Mouse (Mus musculus) erythroblast, embryonic 14.5 days (primary cell): Measurements from ENCODE around the gene Fgfr2. TPM values are rescaled to one million over a fixed set of nuclear protein-coding genes. Genes with fewer than 3 reads are reported as not detected.

Source experiments
- H3K27me3 ChIP-seq: 2 replicates; pipeline ENCODE4 v1.6.1; 2012; ENCODE audit warnings: inconsistent platforms; ENCODE audit not compliant: control insufficient read depth
- H3K36me3 ChIP-seq: 2 replicates; pipeline ENCODE4 v1.6.1; 2012; ENCODE audit warnings: mild to moderate bottlenecking, inconsistent platforms; ENCODE audit not compliant: control insufficient read depth
- H3K4me1 ChIP-seq: 2 replicates; pipeline ENCODE4 v1.6.1; 2012; ENCODE audit warnings: inconsistent platforms; ENCODE audit not compliant: control insufficient read depth
- H3K4me3 ChIP-seq: replicated peaks from 2 replicates; pipeline ENCODE3; 2012; ENCODE audit warnings: moderate library complexity, mild to moderate bottlenecking, inconsistent platforms
- H3K9me3 ChIP-seq: 2 replicates; pipeline ENCODE4 v1.6.1; 2012; ENCODE audit warnings: low read length, inconsistent platforms, mixed read lengths; ENCODE audit not compliant: control insufficient read depth
- GATA1 ChIP-seq: IDR thresholded peaks from 2 replicates; pipeline ENCODE4 v1.6.1; 2012; ENCODE audit warnings: low read length, inconsistent platforms, mixed read lengths
- TAL1 ChIP-seq: IDR thresholded peaks from 3 replicates; pipeline ENCODE4 v1.6.1; 2012; ENCODE audit warnings: low read length, inconsistent platforms, mixed read lengths
- polyA plus RNA-seq: library from polyadenylated mRNA; stranded (reverse); fragments of >175 nt; gene quantifications from 2 replicates; pipeline ENCODE4 v1.2.3, GENCODE M21; 2012

Gene Fgfr2
- polyA plus RNA-seq, 1 experiment: not detected

DNA sequence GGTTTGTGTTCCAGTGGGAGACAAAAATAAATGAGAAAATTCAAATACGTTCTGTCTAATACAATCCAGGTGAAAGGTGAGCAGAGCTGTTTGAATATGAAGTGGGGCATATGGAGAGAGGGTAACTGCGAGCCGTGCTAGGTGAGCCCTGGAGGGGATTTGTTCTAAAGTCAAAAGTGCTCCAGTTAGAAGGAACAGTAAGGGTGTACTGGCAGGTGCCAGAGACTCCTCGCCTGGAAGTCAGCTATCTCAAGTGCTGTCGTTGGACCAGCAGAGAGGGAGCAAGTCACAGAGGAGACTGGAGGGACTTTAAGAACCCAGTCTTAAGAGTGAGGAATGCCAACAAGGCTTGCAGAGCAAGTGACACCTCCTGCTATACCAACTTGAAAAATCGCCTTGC is 1240.3 kb downstream of the Fgfr2 start:
- no peak for TF ChIP-seq TAL1
- no peak for TF ChIP-seq GATA1
- no peaks in the 10 kb centered on the region for H3K4me1 ChIP-seq
- H3K4me3 ChIP-seq: no peak overlapping the region
- H3K36me3 ChIP-seq: no peaks in the 10 kb centered on the region
- H3K27me3 ChIP-seq: no peaks in the 10 kb centered on the region
- H3K9me3 ChIP-seq: no peaks in the 10 kb centered on the region

GRCm38 (mm10) chr7:131881876-131882615 is 1241.1 kb downstream of the Fgfr2 start:
- H3K9me3 ChIP-seq: no peaks in the 10 kb centered on the region
- no peak for TF ChIP-seq GATA1
- no peak for TF ChIP-seq TAL1
- no peak overlapping the region for H3K4me3 ChIP-seq
- H3K27me3 ChIP-seq: no peaks in the 10 kb centered on the region
- no peaks in the 10 kb centered on the region for H3K36me3 ChIP-seq
- H3K4me1 ChIP-seq: no peaks in the 10 kb centered on the region

DNA sequence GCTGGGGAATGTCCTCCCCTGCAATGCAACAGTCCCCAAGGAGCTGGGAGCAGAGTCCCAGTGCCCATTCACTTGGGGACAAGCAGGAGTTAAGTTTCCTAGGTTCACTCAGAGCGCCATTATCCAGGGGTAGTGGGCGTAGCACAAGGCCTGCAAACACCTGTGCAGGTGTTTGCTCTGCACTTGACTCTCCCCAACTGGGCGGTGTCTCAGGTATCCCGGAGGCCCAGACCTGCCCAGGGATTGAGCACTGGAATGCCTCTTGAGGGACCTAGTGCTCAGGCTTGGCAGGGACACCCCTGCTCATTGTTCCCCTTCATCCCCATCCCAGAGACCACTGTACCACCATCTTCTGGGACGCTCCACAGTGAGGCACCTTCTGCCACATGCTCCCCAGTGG is 1243.0 kb downstream of the Fgfr2 start:
- no peaks in the 10 kb centered on the region for H3K9me3 ChIP-seq

DNA sequence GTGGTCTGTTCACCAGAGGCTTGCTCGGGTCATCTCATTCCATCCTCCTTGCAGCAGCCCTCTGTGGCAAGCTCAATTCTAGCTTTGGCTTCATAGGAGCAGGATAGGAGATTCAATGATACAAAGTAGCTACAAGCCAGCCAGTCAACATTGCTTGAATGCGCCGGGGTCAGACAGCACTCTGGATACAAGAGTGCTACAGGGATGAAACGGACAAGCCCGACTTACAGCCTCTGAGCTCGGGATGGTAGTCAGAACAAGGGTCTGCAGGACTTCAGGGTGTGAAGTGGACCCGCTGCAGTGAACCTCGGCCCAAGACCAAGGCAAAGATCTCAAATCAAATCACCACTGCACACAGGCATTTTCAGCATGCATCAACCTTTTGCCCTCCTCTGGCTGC is 1244.3 kb downstream of the Fgfr2 start:
- no peak for TF ChIP-seq TAL1
- TF ChIP-seq GATA1: no peak
- Histone ChIP-seq H3K27me3 (no peaks in the 10 kb centered on the region), H3K4me1 (no peaks in the 10 kb centered on the region), H3K36me3 (no peaks in the 10 kb centered on the region), H3K4me3 (no peak overlapping the region), H3K9me3 (no peaks in the 10 kb centered on the region)

More for the DNA sequence above, 1243.0 kb downstream of the Fgfr2 start:
- TF ChIP-seq TAL1: no peak
- TF ChIP-seq GATA1: no peak
- no peaks in the 10 kb centered on the region for H3K36me3 ChIP-seq
- H3K27me3 ChIP-seq: no peaks in the 10 kb centered on the region
- no peaks in the 10 kb centered on the region for H3K4me1 ChIP-seq
- H3K4me3 ChIP-seq: no peak overlapping the region

DNA sequence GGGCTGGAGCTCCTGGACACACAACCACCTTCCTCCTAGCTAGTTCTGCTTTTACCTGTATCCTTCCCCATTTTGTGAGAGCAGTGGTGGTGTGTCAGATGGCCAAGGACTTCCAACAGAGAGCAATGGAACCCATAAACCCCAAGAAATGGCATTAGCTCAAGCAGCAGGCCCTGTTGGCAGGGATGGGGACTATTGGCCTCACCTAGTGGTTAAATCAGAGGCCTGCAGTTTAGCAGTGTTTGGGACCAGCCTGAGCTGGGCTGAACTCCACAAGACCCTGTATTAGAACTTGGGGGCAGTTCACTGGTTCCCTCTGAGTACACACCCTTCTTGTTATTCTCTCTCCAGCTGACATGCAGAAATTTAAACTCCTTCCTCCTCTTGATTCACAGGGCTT is 1262.0 kb downstream of the Fgfr2 start:
- H3K4me3 ChIP-seq: no peak overlapping the region
- TF ChIP-seq GATA1: no peak
- no peak for TF ChIP-seq TAL1
- H3K9me3 ChIP-seq: no peaks in the 10 kb centered on the region
- H3K27me3 ChIP-seq: no peaks in the 10 kb centered on the region
- no peaks in the 10 kb centered on the region for H3K36me3 ChIP-seq
- H3K4me1 ChIP-seq: no peaks in the 10 kb centered on the region

- H3K27me3 ChIP-seq: no peaks in the 10 kb centered on the region
- no peak overlapping the region for H3K4me3 ChIP-seq
- H3K36me3 ChIP-seq: no peaks in the 10 kb centered on the region
- H3K9me3 ChIP-seq: no peaks in the 10 kb centered on the region
- H3K4me1 ChIP-seq: no peaks in the 10 kb centered on the region
- TF ChIP-seq GATA1 (no peak), TAL1 (no peak)
These were observed 1267.5 kb downstream of the Fgfr2 start for GRCm38 (mm10) chr7:131855641-131856040.

GRCm38 (mm10) chr7:131850579-131850978 is 1272.6 kb downstream of the Fgfr2 start:
- Histone ChIP-seq H3K4me1 (no peaks in the 10 kb centered on the region), H3K9me3 (no peaks in the 10 kb centered on the region), H3K4me3 (no peak overlapping the region), H3K36me3 (no peaks in the 10 kb centered on the region), H3K27me3 (no peaks in the 10 kb centered on the region)
- TF ChIP-seq TAL1: no peak
- TF ChIP-seq GATA1: no peak

GRCm38 (mm10) chr7:131846066-131846905 is 1276.9 kb downstream of the Fgfr2 start:
- no peaks in the 10 kb centered on the region for H3K4me1 ChIP-seq
- H3K36me3 ChIP-seq: no peaks in the 10 kb centered on the region
- TF ChIP-seq GATA1 (no peak), TAL1 (no peak)
- H3K9me3 ChIP-seq: no peaks in the 10 kb centered on the region
- no peaks in the 10 kb centered on the region for H3K27me3 ChIP-seq
- no peak overlapping the region for H3K4me3 ChIP-seq

DNA sequence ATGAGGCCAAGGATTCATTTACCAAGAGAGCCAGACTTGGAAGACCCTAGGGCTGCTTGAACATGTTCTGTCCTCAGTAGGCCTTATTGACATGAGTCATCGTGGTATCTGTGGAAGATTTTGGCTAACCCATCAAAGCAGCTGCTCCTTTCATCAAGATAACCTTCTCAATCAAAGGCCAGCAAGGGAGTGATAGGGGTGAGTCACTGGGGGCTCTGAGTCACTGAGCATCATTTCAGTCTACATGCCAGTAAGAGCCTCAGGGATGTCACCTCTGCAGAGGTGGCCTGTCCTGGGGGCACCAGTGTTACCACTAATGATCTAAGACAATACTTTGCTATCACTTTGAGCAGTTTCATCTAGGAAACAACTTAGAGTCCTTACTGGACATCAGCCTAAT is 1292.9 kb downstream of the Fgfr2 start:
- Histone ChIP-seq H3K4me1 (no peaks in the 10 kb centered on the region), H3K36me3 (no peaks in the 10 kb centered on the region), H3K27me3 (no peaks in the 10 kb centered on the region), H3K9me3 (no peaks in the 10 kb centered on the region), H3K4me3 (no peak overlapping the region)
- TF ChIP-seq GATA1 (no peak), TAL1 (no peak)
